Mouse (Mus musculus) stomach, embryonic 15.5 days (tissue): ENCODE measurements at regions not wholly inside any gene's neighbourhood (a gene's known extent, or its start where the extent isn't known, plus 50 kb on each side); places are given as distances from the start of the nearest gene placed in this dataset.

Experiments used
- ATAC-seq: fragments of 200-750 bp; cut with Nextera tagmentation; 2 replicates; pipeline ENCODE4 v1.8.0; 2017; ENCODE audit warnings: low read depth, moderate number of reproducible peaks, moderate TSS enrichment; ENCODE audit not compliant: insufficient read depth, low FRiP score
- H3K27ac ChIP-seq: fragments of 300-500 bp; sonication (generic); 2 replicates; pipeline ENCODE4 v1.5.1; 2015; ENCODE audit warnings: mild to moderate bottlenecking, inconsistent platforms
- H3K27me3 ChIP-seq: fragments of 300-500 bp; sonication (generic); replicated peaks from 2 replicates; pipeline ENCODE4 v1.6.1; 2015; ENCODE audit warnings: inconsistent platforms
- H3K36me3 ChIP-seq: fragments of 300-500 bp; sonication (generic); 2 replicates; pipeline ENCODE4 v1.6.1; 2015; ENCODE audit warnings: inconsistent platforms
- H3K4me1 ChIP-seq: fragments of 300-500 bp; sonication (generic); 2 replicates; pipeline ENCODE4 v1.6.1; 2015; ENCODE audit warnings: inconsistent platforms
- H3K4me2 ChIP-seq: fragments of 300-500 bp; sonication (generic); 2 replicates; pipeline ENCODE4 v1.6.1; 2015; ENCODE audit warnings: mild to moderate bottlenecking, inconsistent platforms
- H3K4me3 ChIP-seq: fragments of 300-500 bp; sonication (generic); replicated peaks from 2 replicates; pipeline ENCODE4 v1.5.1; 2015; ENCODE audit warnings: inconsistent platforms
- H3K9ac ChIP-seq: fragments of 300-500 bp; sonication (generic); 2 replicates; pipeline ENCODE4 v1.6.1; 2015; ENCODE audit warnings: inconsistent platforms
- H3K9me3 ChIP-seq: fragments of 300-500 bp; sonication (generic); 2 replicates; pipeline ENCODE4 v1.6.1; 2016; ENCODE audit warnings: inconsistent platforms
- WGBS: fragments of 180-500 bp; shearing (Covaris S2); methylation state at CpG from one replicate; pipeline ENCODE4 v1.1.7; 2015; 5-methylcytosine and 5-hydroxymethylcytosine counted together

- WGBS, result 40% methylated on average over 4 of the region's 4 CpGs
- Histone ChIP-seq H3K4me2 (no peak overlapping the region), H3K9me3 (no peaks in the 10 kb centered on the region), H3K4me1 (no peaks in the 10 kb centered on the region), H3K27ac (no peak overlapping the region), H3K9ac (no peak overlapping the region), H3K27me3 (no peaks in the 10 kb centered on the region), H3K36me3 (no peaks in the 10 kb centered on the region), H3K4me3 (no peak overlapping the region)
- no peak for ATAC-seq
These were observed 2157.1 kb downstream of the 4930444P10Rik start for GRCm38 (mm10) chr1:13935938-13936491.

GRCm38 (mm10) chr1:13928679-13929078 lies 2164.4 kb downstream of the 4930444P10Rik start:
- no peak overlapping the region for H3K27ac ChIP-seq
- no peaks in the 10 kb centered on the region for H3K9me3 ChIP-seq
- ATAC-seq, result no peak
- H3K4me1 ChIP-seq, result no peaks in the 10 kb centered on the region
- H3K4me2 ChIP-seq, result no peak overlapping the region
- H3K4me3 ChIP-seq, result no peak overlapping the region
- 91% methylated on average over 2 of the region's 2 CpGs for WGBS
- H3K9ac ChIP-seq, result no peak overlapping the region
- no peaks in the 10 kb centered on the region for H3K27me3 ChIP-seq
- H3K36me3 ChIP-seq, result no peaks in the 10 kb centered on the region

GRCm38 (mm10) chr1:13927964-13928363 lies 2165.2 kb downstream of the 4930444P10Rik start:
- Histone ChIP-seq H3K36me3 (no peaks in the 10 kb centered on the region), H3K27me3 (no peaks in the 10 kb centered on the region), H3K4me3 (no peak overlapping the region), H3K4me2 (no peak overlapping the region), H3K9ac (no peak overlapping the region), H3K27ac (no peak overlapping the region), H3K9me3 (no peaks in the 10 kb centered on the region), H3K4me1 (no peaks in the 10 kb centered on the region)
- no peak for ATAC-seq
- WGBS, result 41% methylated on average over 2 of the region's 2 CpGs

GRCm38 (mm10) chr1:13925994-13926393 lies 2167.1 kb downstream of the 4930444P10Rik start:
- WGBS, result 72% methylated on average over 2 of the region's 2 CpGs
- ATAC-seq, result no peak
- H3K27me3 ChIP-seq, result no peaks in the 10 kb centered on the region

GRCm38 (mm10) chr1:13915216-13915615 lies 2177.9 kb downstream of the 4930444P10Rik start:
- no peak for ATAC-seq
- 79% methylated on average over 5 of the region's 5 CpGs for WGBS
- H3K4me2 ChIP-seq, result no peak overlapping the region

More at GRCm38 (mm10) chr1:13925994-13926393, 2167.1 kb downstream of the 4930444P10Rik start:
- Histone ChIP-seq H3K27ac (no peak overlapping the region), H3K36me3 (no peaks in the 10 kb centered on the region), H3K4me1 (no peaks in the 10 kb centered on the region), H3K9me3 (no peaks in the 10 kb centered on the region), H3K4me3 (no peak overlapping the region), H3K9ac (no peak overlapping the region), H3K4me2 (no peak overlapping the region)

GRCm38 (mm10) chr1:13879126-13879525 lies 2214.0 kb downstream of the 4930444P10Rik start:
- no peak overlapping the region for H3K27ac ChIP-seq
- no peak overlapping the region for H3K9ac ChIP-seq
- WGBS, result 85% methylated on average over 2 of the region's 2 CpGs

More at GRCm38 (mm10) chr1:13915216-13915615, 2177.9 kb downstream of the 4930444P10Rik start:
- no peak overlapping the region for H3K9ac ChIP-seq
- no peak overlapping the region for H3K27ac ChIP-seq
- H3K27me3 ChIP-seq, result no peaks in the 10 kb centered on the region
- H3K36me3 ChIP-seq, result no peaks in the 10 kb centered on the region
- no peaks in the 10 kb centered on the region for H3K9me3 ChIP-seq
- H3K4me3 ChIP-seq, result no peak overlapping the region
- H3K4me1 ChIP-seq, result no peaks in the 10 kb centered on the region

GRCm38 (mm10) chr1:13873925-13874324 lies 2219.2 kb downstream of the 4930444P10Rik start:
- H3K4me3 ChIP-seq, result no peak overlapping the region
- H3K9me3 ChIP-seq, result no peaks in the 10 kb centered on the region
- H3K36me3 ChIP-seq, result no peaks in the 10 kb centered on the region
- no peaks in the 10 kb centered on the region for H3K4me1 ChIP-seq
- H3K27ac ChIP-seq, result no peak overlapping the region
- no peak overlapping the region for H3K9ac ChIP-seq
- no peaks in the 10 kb centered on the region for H3K27me3 ChIP-seq
- H3K4me2 ChIP-seq, result no peak overlapping the region
- no peak; the same call in 1 of the 2 replicates for ATAC-seq

More at GRCm38 (mm10) chr1:13879126-13879525, 2214.0 kb downstream of the 4930444P10Rik start:
- no peaks in the 10 kb centered on the region for H3K9me3 ChIP-seq
- ATAC-seq, result no peak
- no peaks in the 10 kb centered on the region for H3K4me1 ChIP-seq
- no peak overlapping the region for H3K4me3 ChIP-seq
- no peak overlapping the region for H3K4me2 ChIP-seq
- no peaks in the 10 kb centered on the region for H3K27me3 ChIP-seq
- no peaks in the 10 kb centered on the region for H3K36me3 ChIP-seq

- no peaks in the 10 kb centered on the region for H3K27me3 ChIP-seq
- no peak overlapping the region for H3K27ac ChIP-seq
- no peak overlapping the region for H3K4me3 ChIP-seq
- H3K4me1 ChIP-seq, result no peaks in the 10 kb centered on the region
- no peaks in the 10 kb centered on the region for H3K36me3 ChIP-seq
- no peak overlapping the region for H3K4me2 ChIP-seq
- no peak overlapping the region for H3K9ac ChIP-seq
- ATAC-seq, result no peak
- no peaks in the 10 kb centered on the region for H3K9me3 ChIP-seq
These were observed 2220.6 kb downstream of the 4930444P10Rik start for GRCm38 (mm10) chr1:13872536-13872935.

GRCm38 (mm10) chr1:13870631-13871286 lies 2222.4 kb downstream of the 4930444P10Rik start:
- Histone ChIP-seq H3K4me2 (no peak overlapping the region), H3K27me3 (no peaks in the 10 kb centered on the region), H3K27ac (no peak overlapping the region), H3K9ac (no peak overlapping the region), H3K4me1 (no peaks in the 10 kb centered on the region), H3K36me3 (no peaks in the 10 kb centered on the region), H3K4me3 (no peak overlapping the region), H3K9me3 (no peaks in the 10 kb centered on the region)
- no peak for ATAC-seq
- 60% methylated on average over 3 of the region's 3 CpGs for WGBS

- no peak overlapping the region for H3K9ac ChIP-seq
- H3K9me3 ChIP-seq, result no peaks in the 10 kb centered on the region
- no peak overlapping the region for H3K27ac ChIP-seq
- no peak overlapping the region for H3K4me3 ChIP-seq
- H3K36me3 ChIP-seq, result no peaks in the 10 kb centered on the region
- no peaks in the 10 kb centered on the region for H3K27me3 ChIP-seq
- H3K4me1 ChIP-seq, result no peaks in the 10 kb centered on the region
- no peak overlapping the region for H3K4me2 ChIP-seq
- ATAC-seq, result no peak
These were observed 2227.4 kb downstream of the 4930444P10Rik start for GRCm38 (mm10) chr1:13865713-13866112.

- no peaks in the 10 kb centered on the region for H3K4me1 ChIP-seq
- no peak overlapping the region for H3K9ac ChIP-seq
- ATAC-seq, result no peak
- no peak overlapping the region for H3K27ac ChIP-seq
- no peaks in the 10 kb centered on the region for H3K27me3 ChIP-seq
- H3K9me3 ChIP-seq, result no peaks in the 10 kb centered on the region
- 35% methylated on average over 1 of the region's 1 CpGs for WGBS
- no peak overlapping the region for H3K4me3 ChIP-seq
- H3K4me2 ChIP-seq, result no peak overlapping the region
- H3K36me3 ChIP-seq, result no peaks in the 10 kb centered on the region
These were observed 2229.4 kb downstream of the 4930444P10Rik start for GRCm38 (mm10) chr1:13863712-13864111.

- H3K4me2 ChIP-seq, result no peak overlapping the region
- no peak overlapping the region for H3K9ac ChIP-seq
- 57% methylated on average over 5 of the region's 5 CpGs for WGBS
- no peaks in the 10 kb centered on the region for H3K27me3 ChIP-seq
- no peak for ATAC-seq
- no peaks in the 10 kb centered on the region for H3K9me3 ChIP-seq
- no peaks in the 10 kb centered on the region for H3K4me1 ChIP-seq
- no peak overlapping the region for H3K27ac ChIP-seq
- no peak overlapping the region for H3K4me3 ChIP-seq
- H3K36me3 ChIP-seq, result no peaks in the 10 kb centered on the region
These were observed 2232.0 kb downstream of the 4930444P10Rik start for GRCm38 (mm10) chr1:13861070-13861511.
